Mouse (Mus musculus): ENCODE measurements around the gene F3.

DNA sequence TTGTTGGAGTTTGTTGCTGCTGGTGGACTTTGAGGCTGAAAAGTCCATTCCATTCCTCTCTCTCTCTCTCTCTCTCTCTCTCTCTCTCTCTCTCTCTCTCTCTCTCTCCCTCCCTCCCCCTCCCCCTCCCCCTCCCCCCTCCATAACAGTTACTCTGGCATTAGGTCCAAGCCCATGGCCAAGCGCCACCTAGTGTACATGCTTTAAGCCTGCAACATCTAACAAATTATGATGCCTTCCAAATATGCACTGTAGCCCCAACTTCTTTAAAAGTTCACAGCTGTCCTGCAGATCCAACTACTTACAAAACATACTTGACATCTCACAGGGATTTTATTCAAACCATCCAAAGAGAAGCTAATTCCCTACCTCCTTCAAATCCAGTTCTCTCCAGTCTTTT, 14.1 kb downstream of the F3 start:
- TF ChIP-seq EP300 (IDR thresholded peaks at IDR 0.05; ENCODE audit: insufficient read depth, low read depth, low read length) (no peak), CTCF (IDR thresholded peaks at IDR 0.05; ENCODE audit: low read depth, low read length) (peak; percentile 22)

Data from ES-Bruce4 (cell line).